Mouse (Mus musculus) ES-E14 (cell line): ENCODE measurements around the gene Wrnip1.

Experiments
- CHD2 ChIP-seq: IDR thresholded peaks from 2 replicates; pipeline ENCODE4 v1.6.1; 2014; ENCODE audit warnings: mild to moderate bottlenecking, low read depth, low read length, inconsistent platforms
- HCFC1 ChIP-seq: IDR thresholded peaks from 2 replicates; pipeline ENCODE4 v1.6.1; 2012; ENCODE audit warnings: low read length, inconsistent platforms, borderline replicate concordance; ENCODE audit not compliant: insufficient read depth
- MAFK ChIP-seq: IDR thresholded peaks from 2 replicates; pipeline ENCODE4 v1.6.1; 2014; ENCODE audit warnings: mild to moderate bottlenecking, low read depth, low read length, inconsistent platforms; ENCODE audit not compliant: insufficient read depth

GRCm38 (mm10) chr13:32867030-32867429 is 65.2 kb downstream of the Wrnip1 start:
- TF ChIP-seq MAFK (no peak), HCFC1 (no peak), CHD2 (no peak)
